In the genomic region with DNA sequence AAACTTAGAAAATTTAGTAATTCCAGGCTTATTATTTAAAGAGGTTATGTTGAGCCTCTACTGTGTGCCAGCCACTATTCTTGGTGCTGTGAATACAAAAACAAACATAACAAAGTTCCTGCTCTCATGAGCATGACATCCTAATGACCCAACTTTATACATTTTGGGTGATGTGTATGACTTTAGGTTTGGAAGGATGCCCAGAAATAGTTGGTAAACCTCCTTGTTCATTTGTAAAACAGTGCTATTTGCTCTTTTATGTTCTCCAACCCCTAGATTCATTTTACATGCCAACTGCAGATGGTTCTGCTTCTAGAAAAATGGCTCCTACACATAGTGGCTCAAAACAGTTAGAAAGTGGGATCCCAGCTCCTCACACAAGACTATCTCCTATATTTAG, we compare ENCODE assay signal across 18 mouse cellular contexts.
A peak's percentile ranks its signal among the peaks of the same experiment; 100 is the strongest.
DNase-seq lines count a peak whose midpoint lies in the region; ATAC-seq lines count a peak whose summit lies in the region.
"Had no signal": no experiment of that assay in that cellular context is flagged by ENCODE, and none has a peak within 500 bp of the region (broad histone marks: within the 10 kb centered on the region; RNA-seq: fewer than 3 reads in every experiment).

No protein-coding gene starts in this region.

- no peak overlapping the region for H3K9ac ChIP-seq in embryonic facial prominence, embryonic 14.5 days (ENCODE audit: low read depth, low read length)
- H3K9ac ChIP-seq: embryonic facial prominence, embryonic 13.5 days; forebrain, embryonic 13.5 days; forebrain, embryonic 15.5 days; forebrain, postnatal 0 days had no signal

- ATAC-seq in embryonic facial prominence, embryonic 14.5 days (ENCODE audit: low read depth): no peak
- ATAC-seq: forebrain, embryonic 13.5 days; forebrain, embryonic 15.5 days; forebrain, postnatal 0 days had no signal

- no peaks in the 10 kb centered on the region for H3K36me3 ChIP-seq in embryonic facial prominence, embryonic 14.5 days (ENCODE audit: control insufficient read depth, insufficient read depth, low read length)
- H3K36me3 ChIP-seq in embryonic facial prominence, embryonic 10.5 days (replicated peaks): no peaks in the 10 kb centered on the region
- H3K36me3 ChIP-seq: embryonic facial prominence, embryonic 13.5 days; forebrain, embryonic 15.5 days had no signal

- peak; percentile 47 for DNase-seq in embryonic facial prominence, embryonic 14.5 days (ENCODE audit: low spot score)
- no peak for DNase-seq in embryonic facial prominence, embryonic 10.5 days (ENCODE audit: low spot score)
- DNase-seq in 3T3-L1 (ENCODE audit: low read depth, low spot score) (peak; percentile 63), NIH3T3 (ENCODE audit: low read depth) (peak; percentile 65)
- DNase-seq in kidney, adult 11 months: no peak
- DNase-seq in left cerebral cortex, adult 8-10 months (ENCODE audit: low spot score in 2 of 2): no peak
- DNase-seq: adrenal gland, adult 8-10 months; adrenal gland, postnatal 14 days; adrenal gland, postnatal 36 days; cerebellum, adult 11-12 months; cerebellum, adult 2 months; cerebellum, adult 9-10 months; cerebellum, postnatal 10 days; cerebellum, postnatal 25 days; forebrain, postnatal 0 days had no signal

- 0 out of 2 replicates have a peak, but pooled peaks cover 4% of the 10 kb centered on the region for H3K27me3 ChIP-seq in embryonic facial prominence, embryonic 14.5 days (replicated peaks; ENCODE audit: control insufficient read depth, insufficient read depth, low read length)
- peaks cover 13% of the 10 kb centered on the region for H3K27me3 ChIP-seq in embryonic facial prominence, embryonic 10.5 days (replicated peaks; ENCODE audit: low read depth, poor library complexity, severe bottlenecking)
- H3K27me3 ChIP-seq: forebrain, embryonic 13.5 days; forebrain, embryonic 15.5 days had no signal

- no peak overlapping the region for H3K27ac ChIP-seq in embryonic facial prominence, embryonic 14.5 days (replicated peaks; ENCODE audit: low read depth, low read length)
- H3K27ac ChIP-seq in embryonic facial prominence, embryonic 10.5 days (replicated peaks): no peak overlapping the region
- H3K27ac ChIP-seq: embryonic facial prominence, embryonic 13.5 days; forebrain, embryonic 13.5 days; forebrain, embryonic 15.5 days had no signal

- no peak overlapping the region for H3K4me3 ChIP-seq in embryonic facial prominence, embryonic 14.5 days (ENCODE audit: low read depth, low read length)
- no peak overlapping the region for H3K4me3 ChIP-seq in embryonic facial prominence, embryonic 10.5 days
- H3K4me3 ChIP-seq: embryonic facial prominence, embryonic 13.5 days; forebrain, embryonic 13.5 days; forebrain, embryonic 15.5 days had no signal

- H3K4me2 ChIP-seq in embryonic facial prominence, embryonic 14.5 days (ENCODE audit: low read depth, low read length): no peak overlapping the region
- H3K4me2 ChIP-seq: embryonic facial prominence, embryonic 13.5 days; forebrain, embryonic 13.5 days; forebrain, embryonic 15.5 days had no signal

- no peaks in the 10 kb centered on the region for H3K4me1 ChIP-seq in embryonic facial prominence, embryonic 14.5 days (ENCODE audit: control insufficient read depth, insufficient read depth, low read length)
- no peaks in the 10 kb centered on the region for H3K4me1 ChIP-seq in embryonic facial prominence, embryonic 10.5 days
- H3K4me1 ChIP-seq: embryonic facial prominence, embryonic 13.5 days; forebrain, embryonic 13.5 days; forebrain, embryonic 15.5 days had no signal

- H3K9me3 ChIP-seq in embryonic facial prominence, embryonic 14.5 days (ENCODE audit: control insufficient read depth, low read length): no peaks in the 10 kb centered on the region
- no peaks in the 10 kb centered on the region for H3K9me3 ChIP-seq in embryonic facial prominence, embryonic 10.5 days
- H3K9me3 ChIP-seq: embryonic facial prominence, embryonic 13.5 days; forebrain, embryonic 13.5 days; forebrain, embryonic 15.5 days had no signal

Comparison
In these comparisons a context has a peak if more than half of its experiments do, and no peak if none do; other contexts are left out.
1. DNase-seq: peak in embryonic facial prominence, embryonic 14.5 days (single experiment), 3T3-L1 (single experiment) and NIH3T3 (single experiment); none in embryonic facial prominence, embryonic 10.5 days (single experiment), kidney, adult 11 months (single experiment) and left cerebral cortex, adult 8-10 months (0 of 2).